Mouse (Mus musculus) heart, adult 2 months (tissue): ENCODE measurements at regions not wholly inside any gene's neighbourhood (a gene's known extent, or its start where the extent isn't known, plus 50 kb on each side); places are given as distances from the start of the nearest gene placed in this dataset.

Experiments used
- DNase-seq, 2 experiments: peaks; one replicate each; pipeline ENCODE4 v3.0.0; 2021
- H3K27ac ChIP-seq: fragments of 200-600 bp; 2 replicates; pipeline ENCODE4 v1.8.1; 2022
- H3K27me3 ChIP-seq: fragments of 200-500 bp; 2 replicates; pipeline ENCODE4 v1.6.1; 2012; ENCODE audit warnings: mild to moderate bottlenecking, low read length, inconsistent platforms, mixed read lengths; ENCODE audit not compliant: control insufficient read depth, insufficient read depth
- H3K36me3 ChIP-seq: fragments of 200-500 bp; 2 replicates; pipeline ENCODE4 v1.6.1; 2012; ENCODE audit warnings: low read length, inconsistent platforms; ENCODE audit not compliant: control insufficient read depth, insufficient read depth
- H3K4me1 ChIP-seq: fragments of 200-500 bp; 2 replicates; pipeline ENCODE4 v1.6.1; 2011; ENCODE audit warnings: low read length; ENCODE audit not compliant: control insufficient read depth, insufficient read depth
- H3K4me3 ChIP-seq: fragments of 200-600 bp; 2 replicates; pipeline ENCODE4 v1.8.1; 2022
- H3K79me2 ChIP-seq: fragments of 200-500 bp; replicated peaks from 2 replicates; pipeline ENCODE4 v1.6.1; 2012; ENCODE audit warnings: mild to moderate bottlenecking, inconsistent platforms, low read length, moderate library complexity, mixed read lengths; ENCODE audit not compliant: control insufficient read depth, insufficient read depth
- H3K9ac ChIP-seq: fragments of 200-500 bp; 2 replicates; pipeline ENCODE4 v1.6.1; 2012; ENCODE audit warnings: low read depth, mild to moderate bottlenecking, control low read depth, inconsistent platforms, low read length, mixed read lengths
- CTCF ChIP-seq: fragments of 200-600 bp; IDR thresholded peaks from 2 replicates; pipeline ENCODE4 v1.8.1; 2022; ENCODE audit warnings: antibody characterized with exemption, mild to moderate bottlenecking, moderate library complexity
- EP300 ChIP-seq: fragments of 200-500 bp; IDR thresholded peaks from 2 replicates; pipeline ENCODE4 v1.6.1; 2011; ENCODE audit warnings: low read depth, low read length, control low read depth; ENCODE audit not compliant: insufficient read depth
- POLR2A ChIP-seq: fragments of 200-500 bp; IDR thresholded peaks from 2 replicates; pipeline ENCODE4 v1.6.1; 2011; ENCODE audit warnings: mild to moderate bottlenecking, low read depth, low read length, control low read depth; ENCODE audit not compliant: insufficient read depth
- WGBS: fragments of 180-500 bp; shearing (Covaris S2); methylation state at CpG from one replicate; pipeline ENCODE4 v1.1.7; 2018; 5-methylcytosine and 5-hydroxymethylcytosine counted together
- intact Hi-C: fragments of 180-260 bp; cut with DNase I; formaldehyde crosslinking; loops from one replicate; pipeline ENCODE4 v1.15.1; 2025

DNA sequence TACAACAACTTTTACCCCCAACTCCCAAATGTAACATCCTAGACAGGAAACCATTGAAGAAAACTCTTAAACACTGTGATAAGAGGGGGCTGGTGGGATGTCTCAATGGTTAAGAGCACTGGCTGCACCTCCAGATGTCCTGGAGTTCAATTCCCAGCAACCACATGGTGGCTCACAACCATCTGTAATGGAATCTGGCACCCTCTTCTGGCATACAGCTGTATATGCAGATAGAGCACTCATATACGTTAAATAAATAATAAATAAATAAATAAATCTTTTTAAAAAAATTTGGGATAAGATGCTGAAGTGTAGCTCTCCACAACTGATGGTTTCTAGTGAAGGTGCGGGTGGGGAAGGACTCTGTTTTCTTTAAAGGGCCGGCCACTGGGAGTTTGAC lies 69.3 kb downstream of the Kctd15 start:
- no peak overlapping the region for H3K27ac ChIP-seq
- no peak overlapping the region for H3K4me3 ChIP-seq
- 94% methylated on average over 3 of the region's 3 CpGs for WGBS
- H3K36me3 ChIP-seq: no peaks in the 10 kb centered on the region
- H3K27me3 ChIP-seq: no peaks in the 10 kb centered on the region
- H3K4me1 ChIP-seq: no peaks in the 10 kb centered on the region
- H3K79me2 ChIP-seq: no peaks in the 10 kb centered on the region
- intact Hi-C loops: no loop called here
- no peak for DNase-seq
- no peak for TF ChIP-seq POLR2A
- TF ChIP-seq CTCF: no peak
- no peak for TF ChIP-seq EP300
- no peak overlapping the region for H3K9ac ChIP-seq

DNA sequence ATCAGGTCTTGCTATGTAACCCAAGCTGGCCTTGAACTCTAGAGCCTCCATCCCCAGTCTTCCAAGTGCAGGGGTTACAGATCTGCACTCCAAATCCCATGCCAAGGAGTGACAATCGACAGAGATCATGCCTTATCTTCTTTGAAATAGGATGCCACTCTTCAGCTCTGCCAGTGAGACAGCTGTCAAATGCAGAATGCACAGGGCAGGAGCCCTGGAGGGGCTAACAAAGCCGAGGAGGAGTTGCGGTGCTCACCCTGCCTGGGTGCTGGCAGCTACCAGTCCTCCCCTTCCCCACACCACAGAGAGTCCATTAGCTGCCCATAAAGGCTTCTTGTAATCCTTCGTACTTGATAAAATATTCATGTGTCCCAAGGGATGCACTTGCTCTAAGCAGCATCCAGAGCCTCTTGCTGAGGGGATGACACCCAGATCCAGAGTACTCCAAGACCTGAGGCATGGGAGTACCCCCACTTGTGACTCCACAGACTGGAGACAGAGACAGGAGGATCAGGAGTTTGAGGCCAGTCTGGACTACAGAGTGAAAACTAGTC lies 71.1 kb downstream of the Kctd15 start:
- Histone ChIP-seq H3K79me2 (no peaks in the 10 kb centered on the region), H3K36me3 (no peaks in the 10 kb centered on the region), H3K4me3 (no peak overlapping the region), H3K27me3 (no peaks in the 10 kb centered on the region), H3K27ac (no peak overlapping the region), H3K9ac (no peak overlapping the region), H3K4me1 (no peaks in the 10 kb centered on the region)
- intact Hi-C loops: no loop called here
- DNase-seq: no peak
- TF ChIP-seq CTCF: no peak
- no peak for TF ChIP-seq POLR2A
- TF ChIP-seq EP300: no peak
- 61% methylated on average over 4 of the region's 4 CpGs for WGBS

DNA sequence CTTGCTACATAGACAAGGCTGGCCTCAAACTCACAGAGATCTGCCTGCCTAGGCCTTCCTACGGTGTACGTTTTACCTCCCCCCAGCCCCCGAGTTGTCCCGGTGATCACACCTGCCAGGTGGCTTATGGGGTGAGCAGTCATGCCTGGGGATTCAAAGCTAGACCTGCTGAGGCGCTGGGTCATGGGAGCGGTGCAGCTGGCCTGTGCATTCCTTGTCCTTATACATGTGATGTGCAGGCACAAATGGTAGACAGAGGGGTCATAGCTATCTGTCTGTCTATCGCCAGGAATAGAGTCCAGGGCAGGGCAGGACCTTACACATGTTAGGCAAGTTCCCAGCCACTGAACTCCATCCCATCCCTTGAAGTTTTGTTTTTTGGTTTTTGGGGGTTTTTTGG lies 71.7 kb downstream of the Kctd15 start:
- TF ChIP-seq CTCF (no peak), POLR2A (no peak), EP300 (no peak)
- Histone ChIP-seq H3K4me3 (no peak overlapping the region), H3K79me2 (no peaks in the 10 kb centered on the region), H3K9ac (no peak overlapping the region), H3K4me1 (no peaks in the 10 kb centered on the region), H3K27me3 (no peaks in the 10 kb centered on the region), H3K36me3 (no peaks in the 10 kb centered on the region), H3K27ac (no peak overlapping the region)
- no peak for DNase-seq
- WGBS: 89% methylated on average over 7 of the region's 7 CpGs
- intact Hi-C loops: no loop called here

DNA sequence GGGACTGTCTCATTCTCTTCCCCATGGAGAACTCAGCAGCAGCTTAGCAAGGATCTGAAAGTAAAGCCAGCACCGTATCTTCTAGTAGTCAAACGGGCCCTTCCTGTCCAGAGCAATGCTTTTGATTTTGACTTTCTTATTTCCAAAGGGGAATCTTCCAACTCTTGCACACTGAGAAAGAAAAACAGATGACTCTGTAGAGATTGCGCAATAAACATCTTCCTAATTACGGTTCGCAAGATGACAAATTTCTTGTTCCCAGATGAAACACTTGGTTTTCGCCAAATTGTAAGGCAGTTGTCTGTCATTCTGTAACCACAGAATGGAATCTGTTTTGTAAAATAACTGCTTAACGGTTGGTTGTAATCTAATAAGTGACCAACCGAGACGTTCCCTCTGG lies 75.7 kb downstream of the Kctd15 start:
- H3K79me2 ChIP-seq: no peaks in the 10 kb centered on the region
- no peaks in the 10 kb centered on the region for H3K4me1 ChIP-seq
- intact Hi-C loops: no loop called here
- no peak overlapping the region for H3K4me3 ChIP-seq
- 82% methylated on average over 9 of the region's 9 CpGs for WGBS
- no peak for TF ChIP-seq EP300
- no peak for TF ChIP-seq CTCF
- TF ChIP-seq POLR2A: no peak
- no peak overlapping the region for H3K9ac ChIP-seq
- H3K27me3 ChIP-seq: no peaks in the 10 kb centered on the region
- no peak for DNase-seq
- no peaks in the 10 kb centered on the region for H3K36me3 ChIP-seq
- H3K27ac ChIP-seq: no peak overlapping the region

DNA sequence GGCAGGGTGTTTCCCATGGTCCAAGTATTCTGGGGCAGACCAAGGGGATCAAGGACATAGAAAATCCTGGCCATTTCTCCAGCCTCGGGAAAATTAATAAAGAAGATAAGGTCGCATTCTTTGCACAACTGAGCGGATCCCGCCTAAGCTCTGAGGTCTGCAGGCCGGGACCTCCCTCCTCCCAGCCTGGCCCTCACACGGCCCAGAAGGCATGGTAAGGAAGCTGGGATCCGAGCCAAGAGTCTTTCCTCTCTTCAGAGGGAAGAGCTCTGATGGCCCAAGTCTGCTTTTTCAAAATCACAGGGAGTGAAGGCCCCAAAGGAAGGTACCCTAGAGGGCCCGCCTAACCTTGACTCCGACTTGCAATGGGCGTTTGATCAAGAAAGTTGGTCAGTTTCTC lies 85.2 kb downstream of the Kctd15 start:
- TF ChIP-seq EP300 (no peak), CTCF (no peak), POLR2A (no peak)
- peak; percentile 31 to 49 for DNase-seq
- H3K4me3 ChIP-seq: no peak overlapping the region
- H3K27me3 ChIP-seq: no peaks in the 10 kb centered on the region
- H3K36me3 ChIP-seq: no peaks in the 10 kb centered on the region
- H3K4me1 ChIP-seq: peaks cover 4% of the 10 kb centered on the region
- peak overlapping the region; percentile 21 for H3K27ac ChIP-seq
- intact Hi-C loops: loop anchor here (5.0 kb wide), 1 partner anchor 86 kb away; the partner anchor contains the start of gene Kctd15
- 25% methylated on average over 10 of the region's 10 CpGs for WGBS
- no peak overlapping the region for H3K9ac ChIP-seq
- no peaks in the 10 kb centered on the region for H3K79me2 ChIP-seq

DNA sequence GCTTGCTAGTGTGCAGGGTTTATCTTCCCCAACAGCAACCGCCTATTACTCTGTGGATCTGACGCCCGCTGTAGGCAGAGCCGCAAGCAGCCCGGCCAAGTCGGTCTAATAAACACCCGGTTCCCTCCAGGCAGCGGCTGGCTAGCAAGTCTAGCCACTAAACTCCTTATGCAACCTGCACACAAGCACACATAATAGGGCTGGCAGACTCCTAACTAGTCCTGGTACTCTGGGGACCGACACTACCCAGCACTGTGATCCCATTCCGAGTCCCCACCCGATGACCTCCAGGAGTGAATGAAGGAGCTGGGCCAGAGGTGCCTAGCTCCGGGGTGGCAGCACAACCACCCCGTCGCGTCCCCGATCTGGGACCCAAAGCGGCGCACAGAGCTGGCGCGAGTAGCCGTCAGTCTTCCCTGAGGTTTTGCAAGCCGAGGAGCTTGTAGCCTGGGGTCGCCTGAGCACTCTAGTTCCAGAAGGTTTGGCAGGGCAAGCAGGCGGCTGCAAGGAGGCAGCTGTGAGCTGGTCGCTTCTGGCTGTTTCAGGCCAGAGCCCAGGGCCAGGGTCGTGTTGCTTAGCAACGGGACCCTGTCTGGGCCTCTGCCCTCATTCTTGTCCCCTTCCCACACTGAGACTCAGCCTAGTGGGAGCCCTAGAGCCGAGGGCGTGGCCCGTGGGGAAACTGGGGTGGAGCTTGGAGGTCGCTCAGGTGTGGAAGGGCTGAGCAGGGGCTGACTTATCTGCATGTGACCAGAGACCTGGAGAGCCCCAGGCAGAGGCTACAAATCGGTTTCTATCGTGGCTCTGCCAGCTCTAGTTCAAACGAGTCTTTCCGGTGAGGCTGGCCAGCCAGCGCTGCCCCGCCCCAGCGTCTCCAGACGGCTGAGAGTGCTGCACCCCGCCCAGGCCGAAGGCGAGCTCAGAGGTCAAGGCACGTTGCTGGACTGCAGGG lies 86.1 kb downstream of the Kctd15 start:
- peak overlapping the region; percentile 69 for H3K27ac ChIP-seq
- H3K9ac ChIP-seq: peak overlapping the region; percentile 22; the same call in 1 of the 2 replicates
- H3K79me2 ChIP-seq: no peaks in the 10 kb centered on the region
- no peaks in the 10 kb centered on the region for H3K36me3 ChIP-seq
- intact Hi-C loops: loop anchor here (5.0 kb wide), 1 partner anchor 87 kb away; the partner anchor contains the start of gene Kctd15
- peak overlapping the region; percentile 35 for H3K4me3 ChIP-seq
- peak; percentile 72 to 84 for DNase-seq
- H3K27me3 ChIP-seq: no peaks in the 10 kb centered on the region
- WGBS: 4% methylated on average over 43 of the region's 43 CpGs
- peaks cover 4% of the 10 kb centered on the region for H3K4me1 ChIP-seq
- TF ChIP-seq CTCF: no peak
- no peak for TF ChIP-seq POLR2A
- no peak for TF ChIP-seq EP300
